Mouse (Mus musculus) mouse trophoblast stem cell (cell line): ENCODE measurements around the gene Nfx1.
"Not testable (repeated sequence)": the region's sequence is repeated elsewhere in the genome, so short reads cannot be mapped to it uniquely, and the experiment has no call there.

ENCODE experiments used
- in situ Hi-C, 2 experiments: fragments of 300-500 bp; cut with MseI, MboI; formaldehyde crosslinking; loops; 2 replicates in 1 of 2; 3 replicates in 1 of 2; pipeline ENCODE4 v1.15.1; 2025

Nfx1 gene

DNA sequence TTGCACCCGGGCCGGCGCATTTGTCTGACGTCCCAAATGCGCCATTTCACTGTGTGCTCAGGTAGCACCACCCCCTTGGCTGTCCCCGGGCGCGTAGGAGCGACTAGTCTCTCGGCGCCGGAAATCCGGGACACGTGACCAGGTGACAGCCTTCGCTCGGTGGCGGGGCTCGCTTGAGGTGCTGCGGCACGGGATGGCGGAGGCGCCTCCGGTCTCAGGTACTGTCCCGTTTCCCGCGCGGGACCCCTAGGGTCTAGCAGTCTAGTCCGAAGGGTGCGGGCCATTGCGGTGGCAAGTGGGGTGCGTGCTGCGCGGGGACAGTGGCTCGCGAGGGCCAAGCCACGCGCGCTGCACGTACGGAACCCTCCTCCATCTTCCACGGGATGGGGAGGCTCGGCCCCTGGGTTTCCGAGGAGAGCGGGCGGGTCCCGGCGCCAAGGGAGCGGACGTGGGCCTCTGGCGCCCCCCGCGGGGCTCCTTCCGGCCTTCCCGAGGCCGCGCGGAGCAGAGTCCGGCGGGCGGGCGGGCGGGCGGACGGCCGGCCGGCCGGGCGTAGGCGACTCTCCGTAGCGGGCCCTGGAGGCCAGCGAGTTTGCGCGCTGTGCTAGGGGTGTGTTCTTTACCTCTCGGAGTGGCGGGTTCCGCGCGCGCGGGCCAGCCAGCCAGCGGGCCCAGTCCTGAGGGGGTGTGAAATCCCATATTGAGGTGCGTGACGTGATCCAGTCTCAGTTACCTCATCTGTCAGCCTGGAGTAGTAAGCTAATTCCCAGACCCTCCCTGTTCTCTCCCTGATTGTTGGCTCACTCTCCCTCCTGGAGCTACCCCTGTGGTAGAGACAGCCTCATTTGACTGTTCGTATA is at the start of gene Nfx1:
Nfx1 (plus strand) TSS at position 65 of the 860 bp plus-strand sequence.
- in situ Hi-C loops: no loop called here

DNA sequence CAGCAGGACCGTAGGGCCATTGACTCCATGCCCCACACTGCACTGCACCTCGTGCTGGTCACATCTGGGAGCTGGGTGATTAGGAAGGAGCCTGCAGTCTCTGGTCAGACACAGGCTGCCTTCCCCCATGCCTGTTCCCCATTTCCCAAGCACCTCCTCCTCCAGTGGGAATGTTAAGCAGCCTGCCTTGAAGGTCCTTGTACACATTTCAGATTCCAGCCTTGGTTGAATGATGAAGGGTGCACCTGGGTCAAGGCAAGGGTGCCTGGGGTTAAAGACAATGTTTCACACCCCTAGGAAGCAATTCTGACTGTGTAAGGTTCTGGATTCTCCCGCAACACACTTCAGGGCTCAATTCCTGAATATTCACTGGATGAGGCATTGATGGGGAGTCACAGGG is 49.4 kb upstream of the Nfx1 start:
- in situ Hi-C loops: no loop called here

- in situ Hi-C loops: no loop called here
These were observed 47.5 kb upstream of the Nfx1 start for GRCm38 (mm10) chr4:40923087-40923651.

DNA sequence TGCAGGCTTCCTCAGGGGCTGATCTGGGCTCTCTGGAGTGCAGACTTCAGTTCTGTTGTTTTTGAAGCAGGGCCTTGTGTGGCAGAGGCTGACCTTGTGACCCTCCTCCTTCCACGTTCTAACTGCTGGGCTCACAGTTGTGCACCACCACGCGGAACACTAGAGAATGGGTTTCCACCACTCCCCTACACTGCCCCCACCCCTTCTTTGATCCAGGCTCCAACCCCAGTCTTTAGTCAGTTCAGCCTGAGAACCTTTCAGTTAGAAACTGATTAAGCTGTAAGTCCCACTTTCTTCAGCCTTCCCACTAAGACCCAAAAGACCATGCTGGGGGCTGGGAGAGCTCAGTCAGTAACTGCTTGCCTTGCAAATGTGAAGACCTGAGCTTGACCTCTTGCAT is 45.1 kb upstream of the Nfx1 start:
- in situ Hi-C loops: no loop called here

GRCm38 (mm10) chr4:40929046-40929445 is 41.7 kb upstream of the Nfx1 start:
- in situ Hi-C loops: no loop called here

DNA sequence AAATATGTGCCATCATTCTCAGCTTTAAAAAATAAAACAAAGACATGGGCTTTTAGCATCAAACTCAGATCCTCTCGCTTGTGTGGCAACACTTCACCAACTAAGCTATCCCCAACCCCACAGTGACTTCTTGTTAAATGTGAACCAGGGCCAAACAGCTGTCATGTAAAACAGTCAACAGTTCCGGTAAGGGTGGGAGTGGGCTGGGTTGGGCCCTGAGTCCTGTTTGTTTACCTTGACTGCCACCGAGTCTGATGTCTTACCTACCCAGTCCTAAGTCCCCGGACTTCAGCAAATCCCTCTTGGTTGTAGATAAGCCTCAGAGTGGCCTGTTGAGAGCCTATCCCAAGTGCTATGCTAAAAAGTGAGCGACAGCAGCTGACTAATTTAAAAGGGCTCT is 37.0 kb upstream of the Nfx1 start:
- in situ Hi-C loops: no loop called here

- in situ Hi-C loops: not testable (repeated sequence)
These were observed 36.3 kb upstream of the Nfx1 start for GRCm38 (mm10) chr4:40934369-40934768.

DNA sequence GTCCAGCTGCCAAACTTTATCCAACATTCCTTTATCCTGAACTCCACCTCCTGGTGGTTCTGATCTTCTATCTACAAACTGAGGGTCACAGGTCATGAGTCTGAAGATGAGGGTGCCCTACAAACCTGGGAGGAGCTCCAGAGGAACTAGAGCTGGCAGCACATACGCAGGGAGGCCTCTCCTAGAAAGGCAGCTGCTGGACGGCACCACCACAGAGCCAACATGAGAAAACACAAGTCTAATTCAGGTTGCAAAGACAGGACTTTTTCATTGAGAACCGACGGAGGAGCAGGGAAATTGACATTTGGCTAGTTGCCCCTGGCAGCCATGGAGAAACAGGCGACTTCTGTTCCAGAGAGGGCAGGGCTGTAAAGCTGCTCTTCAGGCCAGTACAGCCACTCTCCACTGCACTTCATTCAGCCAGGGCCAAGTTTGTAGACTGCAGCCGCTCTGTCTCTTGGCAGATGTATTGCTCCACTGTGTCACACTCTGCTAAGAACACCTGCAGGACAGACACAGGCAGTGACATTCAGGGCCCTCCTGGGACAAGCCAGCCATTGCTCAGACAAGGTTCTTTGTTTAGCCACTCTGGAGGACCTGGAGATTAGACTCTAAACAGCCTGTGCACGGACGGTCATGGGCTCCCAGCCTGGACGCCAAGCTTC is 34.4 kb upstream of the Nfx1 start:
- in situ Hi-C loops: no loop called here

DNA sequence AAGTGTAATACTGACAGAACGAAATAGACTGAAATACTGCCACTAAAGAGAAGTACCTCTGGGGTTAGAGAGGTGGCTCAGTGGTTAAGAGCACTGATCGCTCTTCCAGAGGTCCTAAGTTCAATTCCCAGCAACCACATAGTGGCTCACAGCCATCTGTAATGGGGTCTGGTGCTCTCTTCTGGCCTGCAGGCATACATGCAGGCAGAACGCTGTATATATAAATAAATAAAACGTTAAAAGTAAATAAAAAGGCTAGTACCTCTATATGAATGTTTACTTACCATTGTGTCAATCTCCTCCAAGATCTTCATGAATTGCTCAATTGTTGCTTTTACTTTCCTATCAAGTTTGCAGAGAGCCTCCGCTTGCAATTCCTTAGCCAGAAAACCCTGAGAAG is 31.9 kb upstream of the Nfx1 start:
- in situ Hi-C loops: no loop called here

DNA sequence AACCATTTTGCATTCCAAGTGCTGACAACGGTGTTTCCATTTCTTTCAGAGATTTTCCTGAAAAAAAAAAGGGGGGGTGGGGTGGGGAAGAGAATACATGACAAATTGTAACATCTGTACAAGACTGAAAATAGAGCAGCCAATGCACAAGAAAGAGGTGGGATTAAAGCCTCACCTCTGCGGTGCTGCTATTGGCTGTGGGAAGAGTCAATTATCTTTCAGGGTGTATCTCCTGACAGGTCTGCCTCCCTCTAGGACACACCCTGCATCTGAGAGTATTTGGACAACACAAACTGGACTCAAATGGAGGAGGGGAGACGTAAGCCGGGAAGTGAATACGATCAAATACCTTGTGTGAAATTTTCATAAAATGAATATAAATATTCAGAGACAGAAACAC is 27.1 kb upstream of the Nfx1 start:
- in situ Hi-C loops: no loop called here

- in situ Hi-C loops: no loop called here
These were observed 24.1 kb upstream of the Nfx1 start for GRCm38 (mm10) chr4:40946516-40947121.

- in situ Hi-C loops: no loop called here
These were observed 23.0 kb upstream of the Nfx1 start for GRCm38 (mm10) chr4:40947565-40948159.

GRCm38 (mm10) chr4:40948160-40948708 is 22.5 kb upstream of the Nfx1 start, which contains the start of the genes Bag1 and Chmp5:
Gene Bag1 (minus strand): TSS chr4:40948294.
Gene Chmp5 (plus strand): TSS chr4:40948407.
- in situ Hi-C loops: no loop called here

GRCm38 (mm10) chr4:40953521-40953920 is 17.2 kb upstream of the Nfx1 start:
- in situ Hi-C loops: no loop called here

DNA sequence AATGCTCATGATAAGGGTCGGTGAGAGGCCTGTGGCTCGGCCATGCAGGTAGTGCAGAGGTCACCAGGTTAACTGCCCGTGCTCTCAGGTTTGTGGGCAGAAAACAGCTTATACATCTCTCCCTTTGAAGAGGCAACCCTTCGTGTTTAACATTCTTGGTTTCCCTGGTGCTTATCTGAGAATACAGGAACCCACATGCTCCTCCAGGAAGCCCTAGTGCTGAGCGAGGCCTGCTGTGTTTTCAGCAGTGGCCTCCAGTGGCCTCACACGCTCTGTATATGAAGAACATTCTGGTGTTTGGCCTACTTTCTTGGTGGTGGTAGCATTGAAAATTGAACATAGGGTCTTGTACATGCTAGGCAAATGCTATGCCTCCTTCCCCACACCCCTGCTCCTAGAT is 14.8 kb upstream of the Nfx1 start:
- in situ Hi-C loops: no loop called here

DNA sequence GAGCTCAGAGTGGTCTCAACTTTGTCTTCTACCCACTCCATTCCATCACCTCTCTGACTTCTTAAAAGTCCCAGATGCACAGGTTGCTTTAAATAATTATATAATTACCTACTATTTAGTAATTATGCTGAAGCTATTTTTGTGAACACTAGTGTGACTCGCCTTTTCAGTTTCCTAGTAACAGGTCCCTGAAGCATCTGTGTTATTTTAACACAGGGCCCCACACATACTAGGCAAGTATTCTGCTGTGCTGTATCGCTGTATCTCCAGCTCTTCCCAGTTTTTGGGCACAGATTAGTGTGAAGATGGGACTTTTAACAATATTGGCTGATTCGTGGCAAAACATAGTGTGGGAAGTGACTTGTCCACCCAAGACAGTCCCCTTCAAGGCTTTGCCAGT is 7.2 kb upstream of the Nfx1 start:
- in situ Hi-C loops: no loop called here

- in situ Hi-C loops: no loop called here
These were observed 1.5 kb upstream of the Nfx1 start for GRCm38 (mm10) chr4:40969161-40969560.

GRCm38 (mm10) chr4:40969781-40970591 is 720 bp upstream of the Nfx1 start:
- in situ Hi-C loops: no loop called here

GRCm38 (mm10) chr4:40970592-40970841 is 189 bp upstream of the Nfx1 start:
- in situ Hi-C loops: no loop called here

- in situ Hi-C loops: no loop called here
These were observed 1.0 kb downstream of the Nfx1 start for GRCm38 (mm10) chr4:40971744-40972143.

GRCm38 (mm10) chr4:40974011-40974410 is 3.3 kb downstream of the Nfx1 start:
- in situ Hi-C loops: no loop called here
